Mouse (Mus musculus): ENCODE data around the gene Zfp296.

Gene Zfp296

DNA sequence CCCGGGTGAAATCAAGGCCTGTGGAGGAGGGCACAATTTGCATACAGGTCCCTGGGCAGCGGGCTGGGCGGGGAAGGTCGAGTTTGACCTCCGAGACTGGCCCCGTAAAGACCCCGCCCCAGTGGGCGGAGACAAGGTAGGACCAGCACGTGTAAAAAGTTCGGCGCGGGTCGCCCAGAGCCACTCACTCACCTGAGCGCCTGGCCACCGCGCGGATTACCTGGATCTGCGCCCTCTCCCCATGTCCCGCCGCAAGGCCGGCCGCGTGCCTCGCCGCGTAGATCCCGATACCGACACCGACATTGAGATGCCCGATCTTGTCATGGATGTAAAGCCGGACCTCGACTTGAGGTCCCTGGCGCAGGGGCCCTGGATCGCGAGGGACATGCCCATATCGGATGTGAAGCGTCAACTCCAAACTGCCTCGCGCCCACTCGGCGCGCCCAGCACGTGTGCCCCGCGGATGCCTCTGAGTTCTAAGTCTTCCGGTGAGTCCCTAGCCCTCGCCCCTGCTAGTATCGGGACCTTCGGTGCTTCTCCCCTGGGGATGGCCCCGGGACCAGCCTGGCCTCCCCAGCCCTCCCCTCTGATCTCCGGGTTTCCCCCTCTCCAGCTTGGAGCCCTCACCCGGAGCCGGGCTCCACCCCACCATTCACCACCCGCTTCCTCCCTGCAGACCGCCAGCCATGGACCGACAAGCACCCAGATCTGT, at the start of gene Zfp296, which contains the start of gene Gemin7:
Zfp296 (plus strand) TSS at position 147 of the 712 bp plus-strand sequence.
Gemin7 (minus strand) TSS at position 455 of the 712 bp plus-strand sequence.
- no peak for DNase-seq (ENCODE audit: low spot score)

DNA sequence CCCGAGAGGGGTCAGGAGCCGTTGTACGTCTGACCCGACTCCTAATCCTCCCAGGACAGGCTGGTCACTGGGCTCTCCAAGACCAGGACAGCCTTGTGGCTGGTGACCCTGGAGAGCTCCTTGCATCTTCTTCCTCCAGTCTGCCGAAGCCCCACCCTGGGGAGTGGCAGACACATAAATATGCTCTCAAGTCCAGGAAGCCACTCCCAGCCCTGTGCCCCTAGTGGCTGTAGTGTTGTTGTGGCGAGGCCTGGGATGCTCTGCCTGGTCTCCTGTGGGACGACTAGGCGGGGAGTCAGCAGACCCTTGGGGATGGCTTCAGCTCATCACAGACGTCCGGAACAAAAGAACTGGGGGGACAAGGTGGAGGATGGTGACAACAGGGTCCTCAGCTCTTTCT, 46.0 kb upstream of the Zfp296 start:
- DNase-seq (ENCODE audit: low spot score): peak; percentile 52

GRCm38 (mm10) chr7:19532240-19532639, 44.8 kb upstream of the Zfp296 start:
- no peak for DNase-seq (ENCODE audit: low spot score)

DNA sequence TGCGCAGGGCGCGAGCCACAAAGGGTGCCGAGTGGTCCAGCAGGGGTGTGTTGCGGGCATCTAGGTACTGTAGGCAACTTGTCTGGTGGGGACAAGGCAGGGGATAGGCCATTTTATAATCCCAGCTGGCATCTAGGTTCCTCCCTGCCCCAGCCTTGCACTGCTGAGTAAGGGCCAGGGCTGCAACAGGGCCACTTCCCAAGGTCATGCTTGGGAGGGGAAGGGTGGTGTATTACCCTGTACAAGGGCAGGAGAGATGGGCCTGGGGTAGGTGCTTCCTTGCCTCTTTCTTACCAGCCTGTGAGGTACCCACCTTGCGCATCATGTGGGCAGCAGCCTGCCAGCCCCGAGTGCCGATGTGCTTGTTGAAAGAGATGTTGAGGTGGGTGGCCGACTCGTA, 42.4 kb upstream of the Zfp296 start:
- DNase-seq (ENCODE audit: low spot score): no peak

- DNase-seq (ENCODE audit: low spot score): no peak
Measured at GRCm38 (mm10) chr7:19540771-19541566, 36.1 kb upstream of the Zfp296 start.

DNA sequence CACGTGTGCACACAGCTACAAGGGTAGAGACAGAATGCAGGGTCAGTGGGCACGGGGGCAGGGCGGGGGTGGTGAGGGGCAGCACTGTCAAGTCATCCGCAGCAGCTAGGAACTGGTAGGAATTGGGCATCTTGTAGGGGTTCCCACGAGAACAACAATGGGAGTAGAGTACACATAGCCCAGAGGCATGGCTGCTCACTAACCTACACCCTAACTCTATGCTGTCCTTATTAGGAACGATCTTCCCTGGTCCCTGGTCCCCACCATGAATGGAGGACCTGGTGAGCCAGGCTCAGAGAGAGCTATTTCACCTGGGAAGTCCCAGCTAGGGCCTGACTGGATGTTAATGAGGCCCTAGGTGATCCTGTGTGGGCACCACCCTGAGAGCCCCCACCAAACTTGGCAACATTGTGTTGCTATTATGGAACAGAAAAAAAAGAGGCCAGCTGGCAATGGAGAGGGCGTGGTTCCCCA, 35.4 kb upstream of the Zfp296 start:
- no peak for DNase-seq (ENCODE audit: low spot score)

GRCm38 (mm10) chr7:19542155-19542691, 34.9 kb upstream of the Zfp296 start:
- DNase-seq (ENCODE audit: low spot score): no peak

- no peak for DNase-seq (ENCODE audit: low spot score)
Measured at GRCm38 (mm10) chr7:19543584-19543983, 33.5 kb upstream of the Zfp296 start.

DNA sequence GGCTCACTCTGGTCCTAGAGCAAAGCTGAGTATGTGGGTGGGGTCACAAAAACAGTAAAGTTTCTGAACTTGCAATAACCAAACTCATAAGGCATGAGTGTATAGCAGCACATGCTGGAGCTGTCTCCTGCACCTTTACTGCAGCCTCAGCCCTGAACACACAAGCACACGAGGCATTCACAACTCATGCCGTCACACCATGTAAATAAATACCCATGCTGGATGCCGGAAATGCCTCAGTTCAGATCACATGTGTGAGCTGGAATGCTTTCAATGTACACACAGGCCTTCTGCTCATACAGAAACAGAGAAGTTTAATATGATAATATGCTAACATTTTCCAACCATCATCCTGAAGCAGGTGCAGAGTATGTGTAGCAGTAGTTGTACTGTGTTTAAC, 31.1 kb upstream of the Zfp296 start:
- no peak for DNase-seq (ENCODE audit: low spot score)

GRCm38 (mm10) chr7:19547344-19547969, 29.6 kb upstream of the Zfp296 start:
- no peak for DNase-seq (ENCODE audit: low spot score)

DNA sequence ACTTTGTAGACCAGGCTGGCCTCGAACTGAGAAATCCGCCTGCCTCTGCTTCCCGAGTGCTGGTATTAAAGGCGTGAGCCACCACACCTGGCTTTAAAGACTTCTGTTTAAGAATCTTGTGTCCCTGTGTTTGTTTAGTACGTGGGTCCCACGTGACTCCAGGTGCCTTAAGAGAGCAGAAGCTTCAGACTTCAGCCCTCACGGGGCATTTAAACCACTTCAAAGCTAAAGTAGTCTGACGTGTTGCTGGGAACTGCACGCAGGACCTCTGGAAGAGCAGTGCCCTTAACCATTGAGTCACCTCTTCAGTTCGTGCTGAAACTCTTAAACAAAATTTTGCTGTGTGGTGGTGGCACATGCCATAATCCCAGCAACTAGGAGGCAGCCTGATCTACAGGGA, 27.7 kb upstream of the Zfp296 start:
- no peak for DNase-seq (ENCODE audit: low spot score)

DNA sequence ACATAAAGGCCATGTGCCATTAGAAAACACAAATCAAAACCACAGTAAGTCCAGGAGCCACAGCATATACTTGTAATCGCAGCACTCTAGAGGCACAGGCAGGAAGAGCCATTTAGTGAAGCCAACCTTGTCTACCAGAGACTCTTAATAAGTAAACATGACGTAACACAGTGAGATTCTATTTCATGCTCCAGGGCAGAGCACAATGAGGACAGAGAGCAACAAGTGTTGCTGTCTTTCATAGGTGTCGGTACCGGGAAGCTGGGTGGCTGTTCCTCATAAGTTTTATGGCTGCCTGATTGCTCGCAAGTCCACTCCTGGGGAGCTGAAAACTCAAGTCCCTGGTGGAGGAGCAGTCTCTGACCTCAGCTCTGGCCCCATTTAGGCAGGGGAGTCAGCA, 25.5 kb upstream of the Zfp296 start:
- no peak for DNase-seq (ENCODE audit: low spot score)

DNA sequence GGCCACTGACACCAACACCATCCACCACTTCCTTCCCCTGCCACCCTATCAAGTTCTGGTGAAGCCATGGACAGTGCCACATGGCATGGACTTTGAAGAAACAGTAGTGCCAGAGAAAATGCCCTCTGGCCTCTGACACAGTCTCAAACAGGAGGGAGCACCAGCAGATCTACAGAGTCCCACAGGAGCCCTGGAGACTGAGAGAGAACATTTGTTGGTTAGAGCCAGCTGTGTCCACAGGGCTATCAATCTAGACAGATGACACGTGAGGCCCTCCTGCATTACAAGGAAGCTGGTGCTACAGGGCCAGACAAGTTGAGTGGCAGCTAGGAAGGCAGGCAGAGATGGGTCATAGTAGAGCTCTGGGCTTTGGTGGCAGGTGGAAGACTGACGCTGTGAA, 24.6 kb upstream of the Zfp296 start:
- DNase-seq (ENCODE audit: low spot score): no peak

- no peak for DNase-seq (ENCODE audit: low spot score)
Measured at GRCm38 (mm10) chr7:19554168-19554567, 22.9 kb upstream of the Zfp296 start.

- DNase-seq (ENCODE audit: low spot score): no peak
Measured at GRCm38 (mm10) chr7:19557086-19557485, 20.0 kb upstream of the Zfp296 start.

DNA sequence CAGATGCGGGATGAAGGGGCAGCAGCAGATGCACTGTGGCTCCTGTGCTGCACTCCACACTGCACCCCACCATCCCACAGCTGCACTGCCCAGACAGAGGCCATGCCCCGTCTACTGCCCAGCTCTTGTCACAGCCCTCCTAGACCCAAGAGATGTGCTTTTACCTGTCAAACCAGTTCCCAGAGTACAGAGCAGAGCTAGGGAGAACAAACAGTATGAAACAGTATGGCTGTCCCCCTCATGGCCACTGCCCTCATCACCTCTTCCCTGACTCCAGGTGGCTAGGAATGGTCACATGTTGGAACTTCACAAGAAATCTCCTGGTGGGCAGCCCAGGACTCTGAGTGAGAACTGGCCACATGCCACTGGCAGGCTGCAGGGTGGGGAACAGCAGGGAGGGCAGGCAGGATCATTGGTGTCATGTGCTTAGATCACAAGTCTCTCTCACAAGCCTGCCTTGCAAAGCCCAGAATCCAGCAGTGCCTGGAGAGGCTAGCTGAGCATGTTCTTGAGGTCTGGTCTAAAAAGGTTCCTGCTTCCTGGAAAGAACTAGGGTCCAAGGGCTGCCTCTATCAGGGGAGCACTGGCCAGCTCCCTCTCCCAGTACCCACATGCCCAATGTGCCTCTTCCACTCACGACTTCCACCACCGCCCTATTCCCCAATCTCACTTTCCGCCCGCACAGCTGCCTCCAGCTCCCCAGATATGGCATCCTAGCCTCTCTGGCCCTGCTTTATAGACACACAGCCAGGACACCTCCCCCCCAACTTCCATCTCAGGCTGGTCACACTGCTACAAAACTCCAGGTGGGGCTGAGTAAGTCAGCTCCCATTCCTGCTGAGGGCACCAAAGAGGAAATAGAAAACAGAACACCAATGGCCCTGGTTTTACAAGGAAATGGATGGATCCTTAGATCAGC, 18.8 kb upstream of the Zfp296 start:
- DNase-seq (ENCODE audit: low spot score): no peak

GRCm38 (mm10) chr7:19558965-19559364, 18.1 kb upstream of the Zfp296 start:
- DNase-seq (ENCODE audit: low spot score): no peak

- peak; percentile 19 for DNase-seq (ENCODE audit: low spot score)
Measured at GRCm38 (mm10) chr7:19560491-19561260, 16.4 kb upstream of the Zfp296 start.

DNA sequence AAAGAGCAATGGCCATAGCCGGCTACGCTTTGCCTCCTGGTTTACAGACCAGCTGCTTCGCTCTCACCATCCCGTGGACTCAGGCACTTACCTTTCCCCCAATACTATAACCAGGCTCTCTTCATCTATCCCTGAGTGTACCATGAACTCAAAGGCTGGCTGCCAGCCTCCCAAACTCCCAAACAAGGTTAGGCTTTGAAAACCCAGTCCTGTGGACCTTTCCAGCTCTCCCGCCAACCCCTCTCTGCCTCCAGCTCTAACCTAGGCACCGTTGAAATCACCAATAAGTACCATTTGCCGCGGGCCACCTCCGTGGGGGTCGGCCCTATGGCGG, 15.7 kb upstream of the Zfp296 start:
- DNase-seq (ENCODE audit: low spot score): no peak

GRCm38 (mm10) chr7:19561765-19562642, 15.1 kb upstream of the Zfp296 start:
- peak; percentile 82 for DNase-seq (ENCODE audit: low spot score)
